Mouse (Mus musculus): ENCODE results near the gene Gm28635.

Gene Gm28635

DNA sequence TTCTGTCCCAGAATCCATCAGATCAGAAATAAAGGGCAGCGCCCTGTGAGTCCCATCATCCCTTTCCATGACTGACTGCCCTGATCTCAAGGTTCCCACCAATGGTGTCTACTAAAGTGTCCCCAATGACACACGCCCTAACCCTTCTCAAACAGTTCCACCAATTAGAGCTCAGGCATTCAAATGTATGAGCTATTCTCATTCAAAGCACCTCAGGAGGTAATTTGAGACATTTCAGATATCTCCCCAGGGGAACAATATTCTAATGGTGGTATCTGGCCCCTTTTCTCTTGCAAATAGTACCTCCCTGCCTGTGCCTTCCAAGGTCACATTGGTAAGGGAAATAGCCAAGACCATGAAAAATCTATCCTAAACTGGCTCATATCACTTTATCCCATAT is 98.5 kb downstream of the Gm28635 start:
- no peak for DNase-seq

DNA sequence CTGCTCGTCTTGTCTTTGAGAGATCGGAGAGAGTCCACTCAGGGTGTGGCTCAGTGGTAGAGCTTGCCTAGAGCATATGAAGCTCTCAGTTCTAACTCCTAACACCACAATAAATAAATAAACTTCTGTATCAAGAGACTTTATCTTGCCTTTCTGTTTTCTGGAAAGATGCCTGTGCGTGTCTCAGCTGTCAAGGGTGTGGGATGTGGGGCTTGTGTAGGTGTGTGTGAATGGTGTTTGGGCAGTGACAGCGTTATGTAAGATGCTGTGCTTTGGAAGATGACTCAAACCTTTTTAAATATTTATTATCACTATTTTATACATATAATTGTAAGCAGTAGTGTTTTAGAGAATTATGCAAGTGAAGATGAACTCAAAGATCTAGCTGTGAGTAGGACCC is 103.7 kb downstream of the Gm28635 start:
- DNase-seq: no peak

DNA sequence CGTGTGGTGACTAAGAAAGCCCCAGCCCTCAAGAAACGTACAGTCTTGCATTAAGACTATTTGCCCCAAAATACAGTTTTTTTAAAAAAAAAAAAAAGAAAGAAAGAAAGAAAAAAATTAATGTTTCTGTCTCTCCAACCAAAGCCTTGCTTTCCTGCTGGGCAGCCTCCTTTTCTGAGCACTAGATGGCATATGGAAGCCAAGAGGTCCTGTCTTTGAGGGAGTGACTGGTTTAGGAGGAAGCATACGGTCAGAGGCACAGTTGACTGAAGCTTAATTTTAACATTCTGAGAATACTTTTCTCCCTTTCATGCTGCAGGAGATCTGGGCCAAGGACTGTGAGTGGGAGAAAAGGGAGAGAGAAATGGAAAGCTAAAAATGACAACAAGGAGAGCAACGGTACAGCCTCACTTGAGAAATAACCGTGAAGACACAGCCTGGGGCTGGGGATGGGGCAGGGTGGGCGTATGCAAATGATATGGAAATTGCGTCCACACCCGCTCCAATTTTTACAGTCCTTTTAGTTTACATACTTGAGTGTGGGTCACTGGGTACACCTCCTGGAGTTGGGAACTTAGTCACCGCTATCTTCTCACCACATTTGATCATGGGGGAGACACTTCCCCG is 120.8 kb downstream of the Gm28635 start:
- no peak for DNase-seq

Data from cerebellum, adult 11 months (tissue).